Mouse (Mus musculus) brain, embryonic 14.5 days (tissue): ENCODE results near the gene Cyp4v3.

ENCODE experiments used
- CTCF ChIP-seq: fragments of 200-500 bp; IDR thresholded peaks from 2 replicates; pipeline ENCODE4 v1.5.1; 2012; ENCODE audit warnings: inconsistent platforms, mild to moderate bottlenecking, moderate library complexity, borderline replicate concordance; ENCODE audit not compliant: insufficient read depth, insufficient read length; ENCODE audit errors: extremely low read depth
- POLR2A ChIP-seq: fragments of 200-500 bp; IDR thresholded peaks from 2 replicates; pipeline ENCODE4 v1.6.1; 2012; ENCODE audit warnings: mild to moderate bottlenecking, inconsistent platforms, borderline replicate concordance; ENCODE audit not compliant: poor library complexity, insufficient read depth, insufficient read length, severe bottlenecking; ENCODE audit errors: extremely low read depth

DNA sequence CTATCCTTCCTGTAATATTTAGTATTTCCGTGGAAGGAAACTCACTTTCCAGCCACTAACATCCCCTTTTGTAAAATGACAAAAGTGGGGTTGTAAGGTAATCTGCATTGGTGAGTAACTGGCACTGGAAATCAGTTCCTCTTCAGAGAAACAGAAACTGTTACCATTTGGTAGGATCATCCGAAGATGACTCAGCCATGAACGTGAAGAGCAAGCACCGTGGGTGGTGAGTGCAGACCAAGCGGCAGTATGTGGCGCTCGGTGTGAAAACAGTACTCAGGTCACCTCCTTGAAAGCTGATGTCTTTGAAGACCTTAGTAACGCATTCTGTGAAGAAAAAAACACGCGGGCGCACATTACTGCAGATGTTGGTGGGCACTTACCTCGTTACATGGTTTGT lies 78.0 kb downstream of the Cyp4v3 start:
- TF ChIP-seq POLR2A (no peak), CTCF (no peak)
